In genomic region chr5:38241966-38242365, GRCm38 (mm10) we compare ENCODE assay signal across 35 mouse cellular contexts. TPM values are rescaled to one million over a fixed set of nuclear protein-coding genes. Genes with fewer than 3 reads are reported as not detected.
"Had no signal": no experiment of that assay in that cellular context is flagged by ENCODE, and none has a peak within 500 bp of the region (broad histone marks: within the 10 kb centered on the region; RNA-seq: fewer than 3 reads in every experiment).

No protein-coding gene starts in this region.

- H3K27ac ChIP-seq: gastrocnemius, adult 2 months; heart, adult 2 months; hindbrain, embryonic 14.5 days; limb, embryonic 13.5 days; limb, embryonic 15.5 days; liver, embryonic 12.5 days; liver, embryonic 14.5 days had no signal

- H3K36me3 ChIP-seq: heart, embryonic 12.5 days; hindbrain, embryonic 12.5 days; limb, embryonic 13.5 days; limb, embryonic 15.5 days; liver, embryonic 12.5 days had no signal

- H3K9ac ChIP-seq: heart, embryonic 12.5 days; hindbrain, embryonic 12.5 days; hindbrain, embryonic 14.5 days; limb, embryonic 13.5 days; limb, embryonic 15.5 days; liver, embryonic 12.5 days; liver, embryonic 14.5 days had no signal

- ATAC-seq: liver, embryonic 12.5 days had no signal

- DNase-seq: gastrocnemius, adult 2 months; gastrocnemius, postnatal 10 days; gastrocnemius, postnatal 25 days; heart, adult 2 months; heart, postnatal 10 days; heart, postnatal 4 days; kidney, adult 11 months; kidney, adult 2 months; kidney, adult 9 months; kidney, postnatal 14 days; kidney, postnatal 36 days; layer of hippocampus, adult 9-11 months; layer of hippocampus, postnatal 36 days had no signal

- H3K9me3 ChIP-seq: hindbrain, embryonic 10.5 days; hindbrain, embryonic 12.5 days; limb, embryonic 13.5 days; limb, embryonic 15.5 days; liver, embryonic 12.5 days had no signal

- H3K4me2 ChIP-seq: heart, embryonic 12.5 days; hindbrain, embryonic 12.5 days; hindbrain, embryonic 14.5 days; limb, embryonic 13.5 days; limb, embryonic 15.5 days; liver, embryonic 12.5 days had no signal

- H3K4me3 ChIP-seq: gastrocnemius, adult 2 months; heart, adult 2 months; heart, embryonic 12.5 days; hindbrain, embryonic 10.5 days; hindbrain, embryonic 12.5 days; limb, embryonic 13.5 days; limb, embryonic 15.5 days; liver, embryonic 12.5 days had no signal

- H3K4me1 ChIP-seq: heart, embryonic 12.5 days; limb, embryonic 13.5 days; limb, embryonic 15.5 days; liver, embryonic 12.5 days had no signal

- H3K27me3 ChIP-seq: heart, embryonic 12.5 days; limb, embryonic 13.5 days; limb, embryonic 15.5 days; liver, embryonic 12.5 days had no signal

RNA-seq across cellular contexts. Expression of gene Otop1, which starts 33.8 kb away (rescaled TPM):
- total RNA-seq: granulocyte monocyte progenitor cell, adult 5-6 weeks; layer of hippocampus, adult 8-10 months; layer of hippocampus, postnatal 36 days; left cerebral cortex, adult 18-20 months; left cerebral cortex, adult 8-10 months; left cerebral cortex, postnatal 10 days; left cerebral cortex, postnatal 25 days; left cerebral cortex, postnatal 4 days; liver, adult 2 months had no signal
- polyA plus RNA-seq: heart, embryonic 12.5 days; heart, embryonic 14.5 days; heart, embryonic 16.5 days; hindbrain, embryonic 14.5 days; hindbrain, embryonic 16.5 days; intestine, embryonic 14.5 days; intestine, embryonic 16.5 days; kidney, embryonic 16.5 days; limb, embryonic 15.5 days; liver, adult 2 months; liver, embryonic 12.5 days; liver, embryonic 14.5 days had no signal
